Mouse (Mus musculus): ENCODE data around the gene Mrgprb4. TPM values are rescaled to one million over a fixed set of nuclear protein-coding genes. Genes with fewer than 3 reads are reported as not detected.

The Mrgprb4 gene
- not detected in 2 replicates for polyA plus RNA-seq (2012; rRNA removed)

- DNase-seq (ENCODE audit: extremely low spot score in 1 of 2, low spot score in 1 of 2) = no peak
These were observed at the start of gene Mrgprb4 for GRCm38 (mm10) chr7:48199188-48199587. Gene Mrgprb4 (minus strand): TSS chr7:48199288.

DNA sequence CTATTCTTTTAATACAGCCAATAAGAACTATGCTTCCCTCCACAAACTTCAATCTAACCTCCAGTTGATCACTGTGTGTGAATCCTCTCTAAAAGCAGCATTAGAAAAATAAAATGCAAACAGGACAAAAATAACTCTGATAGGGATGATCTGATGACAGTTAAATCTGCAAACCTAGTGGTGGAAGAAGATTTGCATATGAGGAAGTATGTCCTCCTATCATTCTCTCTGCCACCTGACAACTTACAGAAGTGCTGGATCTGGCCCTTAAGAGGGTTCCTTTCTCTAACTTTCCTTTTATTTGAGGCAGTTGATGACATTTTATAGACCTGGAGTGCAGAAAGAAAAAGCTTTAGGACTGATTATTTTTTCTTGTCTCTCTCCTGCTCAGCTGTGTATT lies 27.0 kb upstream of the Mrgprb4 start:
- no peak for DNase-seq (ENCODE audit: extremely low spot score in 1 of 2, low spot score in 1 of 2)

DNA sequence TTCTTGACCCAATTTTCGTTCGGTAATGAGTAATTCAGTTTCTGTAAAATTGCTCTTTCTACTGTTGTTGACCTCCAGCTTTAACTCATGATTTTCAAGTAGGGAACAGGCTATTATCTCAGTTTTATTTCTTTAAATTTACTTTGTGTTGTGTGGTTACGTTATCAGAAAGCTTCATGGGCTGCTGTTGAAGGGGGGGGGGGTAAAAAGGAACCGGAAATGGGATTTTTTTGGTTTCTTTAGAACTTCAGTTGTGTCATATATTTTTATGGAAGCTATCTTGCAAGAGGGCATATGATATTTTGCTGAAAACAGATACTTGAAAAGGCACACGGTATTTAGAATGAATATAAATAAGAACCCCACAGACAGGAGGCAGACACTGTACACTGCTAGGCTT lies 26.0 kb upstream of the Mrgprb4 start:
- no peak for DNase-seq (ENCODE audit: extremely low spot score in 1 of 2, low spot score in 1 of 2)

DNA sequence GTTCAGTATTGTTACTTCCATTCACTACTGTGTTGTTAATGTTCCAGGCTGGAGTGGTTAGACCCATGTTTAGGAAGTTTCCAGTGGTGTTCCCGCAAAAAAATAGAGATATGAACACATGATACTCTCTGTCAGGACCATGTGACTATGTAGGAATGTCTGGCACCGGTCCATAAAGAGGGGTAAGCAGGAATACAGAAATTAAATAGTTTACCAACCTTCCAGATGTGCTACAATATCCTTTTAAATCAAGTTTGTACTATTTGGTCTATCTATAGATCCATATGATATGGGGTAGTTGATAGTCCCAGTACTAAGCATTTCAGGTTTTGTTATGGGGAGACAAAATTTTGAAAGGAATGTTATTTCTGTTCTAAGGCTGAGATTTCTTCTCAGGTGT lies 30.2 kb downstream of the Mrgprb4 start, which contains the start of gene Mrgprb5:
Gene Mrgprb5, minus strand, starts transcription at position 101 of the 400 bp plus-strand sequence.
- no peak for DNase-seq (ENCODE audit: extremely low spot score in 1 of 2, low spot score in 1 of 2)

DNA sequence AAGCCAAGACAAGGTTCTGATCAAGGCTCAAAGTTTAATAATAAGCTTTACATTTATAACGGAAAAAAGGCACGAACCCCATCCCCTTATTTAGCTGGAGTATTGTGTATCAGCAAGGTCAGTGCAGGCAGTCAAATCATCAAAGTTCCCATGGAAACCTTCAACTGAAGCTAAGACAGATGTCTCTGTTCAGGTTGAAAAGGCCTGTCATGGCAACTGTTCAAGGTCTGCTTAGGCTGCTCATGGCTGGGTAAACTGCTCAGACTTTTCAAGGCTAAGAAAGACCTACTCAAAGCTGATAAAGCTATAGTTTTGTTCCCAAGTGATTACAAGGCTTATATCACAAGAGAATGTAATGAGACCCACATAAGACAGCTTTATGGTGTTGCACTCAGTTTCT lies 31.6 kb downstream of the Mrgprb4 start:
- no peak for DNase-seq (ENCODE audit: extremely low spot score in 1 of 2, low spot score in 1 of 2)

Other genes starting within 250 kb of the Mrgprb4 start
- gene Mrgpra4, start 217.2 kb downstream of the Mrgprb4 start, polyA plus RNA-seq (2012; rRNA removed) = not detected in 2 replicates
- not detected in 2 replicates for gene Mrgprx1, start 171.7 kb downstream of the Mrgprb4 start, polyA plus RNA-seq (2012; rRNA removed)
- not detected in 2 replicates for gene Mrgprb5, start 30.3 kb downstream of the Mrgprb4 start, polyA plus RNA-seq (2012; rRNA removed)
- gene Mrgprb8, start 189.2 kb upstream of the Mrgprb4 start, polyA plus RNA-seq (2012; rRNA removed) = not detected in 2 replicates